Mouse (Mus musculus) intestine, postnatal 0 days (tissue): ENCODE measurements around the gene Mlec. TPM values are rescaled to one million over a fixed set of nuclear protein-coding genes. Genes with fewer than 3 reads are reported as not detected.

Source experiments
- ATAC-seq: fragments of 200-750 bp; cut with Nextera tagmentation; 2 replicates; pipeline ENCODE4 v1.8.0; 2017; ENCODE audit warnings: mild to moderate bottlenecking, moderate TSS enrichment, moderate library complexity
- H3K27ac ChIP-seq: fragments of 300-500 bp; sonication (generic); 2 replicates; pipeline ENCODE4 v1.5.1; 2014; ENCODE audit warnings: mild to moderate bottlenecking, low read depth, low read length, moderate library complexity
- H3K27me3 ChIP-seq: fragments of 300-500 bp; sonication (generic); replicated peaks from 2 replicates; pipeline ENCODE4 v1.6.1; 2014; ENCODE audit warnings: low read length, mixed read lengths; ENCODE audit not compliant: control insufficient read depth, insufficient read depth
- H3K36me3 ChIP-seq: fragments of 300-500 bp; sonication (generic); 2 replicates; pipeline ENCODE4 v1.6.1; 2014; ENCODE audit warnings: mild to moderate bottlenecking, moderate library complexity; ENCODE audit not compliant: control insufficient read depth, insufficient read depth
- H3K4me1 ChIP-seq: fragments of 300-500 bp; sonication (generic); replicated peaks from 2 replicates; pipeline ENCODE4 v1.6.1; 2014; ENCODE audit warnings: antibody characterized with exemption, low read length, mixed read lengths; ENCODE audit not compliant: control insufficient read depth, insufficient read depth
- H3K4me2 ChIP-seq: fragments of 300-500 bp; sonication (generic); replicated peaks from 2 replicates; pipeline ENCODE4 v1.6.1; 2014; ENCODE audit warnings: low read depth, mild to moderate bottlenecking, moderate library complexity
- H3K4me3 ChIP-seq: fragments of 300-500 bp; sonication (generic); 2 replicates; pipeline ENCODE4 v1.5.1; 2014; ENCODE audit warnings: low read depth, low read length
- H3K9ac ChIP-seq: fragments of 300-500 bp; sonication (generic); 2 replicates; pipeline ENCODE4 v1.6.1; 2014; ENCODE audit warnings: mild to moderate bottlenecking, low read depth, low read length
- H3K9me3 ChIP-seq: fragments of 300-500 bp; sonication (generic); 2 replicates; pipeline ENCODE4 v1.6.1; 2016; ENCODE audit warnings: mixed run types; ENCODE audit not compliant: control insufficient read depth
- CTCF ChIP-seq: sonication (generic); IDR thresholded peaks from 2 replicates; pipeline ENCODE4 v1.5.1; 2016; ENCODE audit warnings: low read depth, mild to moderate bottlenecking, control low read depth, antibody characterized with exemption, moderate library complexity
- WGBS: fragments of 180-500 bp; shearing (Covaris S2); extraction: QIAGEN DNeasy Blood & Tissue Kit; methylation state at CpG from one replicate; pipeline ENCODE4 v1.1.7; 2014; 5-methylcytosine and 5-hydroxymethylcytosine counted together
- polyA plus RNA-seq: library from polyadenylated mRNA; unstranded; fragments of >200 nt; fragmentation: Nextera tagmentation; extraction: Ambion mirVana; gene quantifications from 2 replicates; pipeline ENCODE4 v1.2.1, GENCODE M21; 2015

The Mlec gene
- polyA plus RNA-seq, 1 experiment from 2014 or later: 56.7 TPM

GRCm38 (mm10) chr5:115193669-115194625 lies 36.0 kb upstream of the Mlec start, which contains the start of gene Cabp1:
Gene Cabp1 (minus strand): TSS chr5:115194381.
- peak; percentile 60 for TF ChIP-seq CTCF
- H3K4me3 ChIP-seq: peak within 1 kb of the TSS; percentile 56
- under 1% methylated on average over 71 of the region's 116 CpGs for WGBS
- peak; percentile 29 for ATAC-seq
- H3K4me1 ChIP-seq: peaks cover 5% of the 10 kb centered on the region
- no peaks in the 10 kb centered on the region for H3K36me3 ChIP-seq
- no peak within 1 kb of the TSS for H3K27ac ChIP-seq
- peak within 1 kb of the TSS; percentile 99 for H3K4me2 ChIP-seq
- H3K9ac ChIP-seq: 0 out of 2 replicates have a peak within 1 kb of the TSS, but pooled peaks have one; percentile 17
- no peaks in the 10 kb centered on the region for H3K9me3 ChIP-seq
- peaks cover 59% of the 10 kb centered on the region for H3K27me3 ChIP-seq

GRCm38 (mm10) chr5:115193226-115193625 lies 35.2 kb upstream of the Mlec start:
- Histone ChIP-seq H3K9ac (0 out of 2 replicates have a peak overlapping the region, but pooled peaks have one; percentile 17), H3K9me3 (no peaks in the 10 kb centered on the region), H3K4me2 (peak overlapping the region; percentile 99), H3K36me3 (no peaks in the 10 kb centered on the region), H3K27me3 (peaks cover 59% of the 10 kb centered on the region), H3K27ac (no peak overlapping the region), H3K4me1 (peaks cover 5% of the 10 kb centered on the region), H3K4me3 (peak overlapping the region; percentile 56)
- peak; percentile 63 for ATAC-seq
- WGBS: under 1% methylated on average over 34 of the region's 34 CpGs
- TF ChIP-seq CTCF: no peak

GRCm38 (mm10) chr5:115192828-115193195 lies 34.8 kb upstream of the Mlec start:
- no peaks in the 10 kb centered on the region for H3K9me3 ChIP-seq
- H3K27ac ChIP-seq: no peak overlapping the region
- TF ChIP-seq CTCF: no peak
- ATAC-seq: no peak
- H3K4me1 ChIP-seq: peaks cover 5% of the 10 kb centered on the region
- H3K9ac ChIP-seq: no peak overlapping the region
- 15% methylated on average over 7 of the region's 7 CpGs for WGBS
- no peaks in the 10 kb centered on the region for H3K36me3 ChIP-seq
- peaks cover 59% of the 10 kb centered on the region for H3K27me3 ChIP-seq
- H3K4me3 ChIP-seq: peak overlapping the region; percentile 56
- H3K4me2 ChIP-seq: peak overlapping the region; percentile 99

- no peak for ATAC-seq
- Histone ChIP-seq H3K36me3 (no peaks in the 10 kb centered on the region), H3K4me2 (no peak overlapping the region), H3K4me1 (peaks cover 5% of the 10 kb centered on the region), H3K27me3 (peaks cover 59% of the 10 kb centered on the region), H3K9ac (no peak overlapping the region), H3K4me3 (no peak overlapping the region), H3K9me3 (no peaks in the 10 kb centered on the region), H3K27ac (no peak overlapping the region)
- TF ChIP-seq CTCF: no peak
- 13% methylated on average over 29 of the region's 29 CpGs for WGBS
Observed at GRCm38 (mm10) chr5:115191880-115192827, 34.2 kb upstream of the Mlec start.

- Histone ChIP-seq H3K9ac (no peak overlapping the region), H3K36me3 (no peaks in the 10 kb centered on the region), H3K4me2 (no peak overlapping the region), H3K4me1 (peaks cover 5% of the 10 kb centered on the region), H3K27ac (no peak overlapping the region), H3K4me3 (no peak overlapping the region), H3K27me3 (peaks cover 66% of the 10 kb centered on the region), H3K9me3 (no peaks in the 10 kb centered on the region)
- no peak for TF ChIP-seq CTCF
- 80% methylated on average over 12 of the region's 12 CpGs for WGBS
- no peak for ATAC-seq
Observed at GRCm38 (mm10) chr5:115190081-115190480, 32.1 kb upstream of the Mlec start.

- H3K9ac ChIP-seq: no peak overlapping the region
- ATAC-seq: no peak
- 45% methylated on average over 5 of the region's 5 CpGs for WGBS
- H3K9me3 ChIP-seq: no peaks in the 10 kb centered on the region
- H3K4me2 ChIP-seq: no peak overlapping the region
- H3K27ac ChIP-seq: no peak overlapping the region
- peaks cover 5% of the 10 kb centered on the region for H3K4me1 ChIP-seq
- peaks cover 54% of the 10 kb centered on the region for H3K27me3 ChIP-seq
- peak; percentile 86 for TF ChIP-seq CTCF
- no peak overlapping the region for H3K4me3 ChIP-seq
- no peaks in the 10 kb centered on the region for H3K36me3 ChIP-seq
Observed at GRCm38 (mm10) chr5:115188824-115189223, 30.8 kb upstream of the Mlec start.
